Mouse (Mus musculus): ENCODE measurements at regions not wholly inside any gene's neighbourhood (a gene's known extent, or its start where the extent isn't known, plus 50 kb on each side); places are given as distances from the start of the nearest gene placed in this dataset.
"Not testable (repeated sequence)": the region's sequence is repeated elsewhere in the genome, so short reads cannot be mapped to it uniquely, and the experiment has no call there.

DNA sequence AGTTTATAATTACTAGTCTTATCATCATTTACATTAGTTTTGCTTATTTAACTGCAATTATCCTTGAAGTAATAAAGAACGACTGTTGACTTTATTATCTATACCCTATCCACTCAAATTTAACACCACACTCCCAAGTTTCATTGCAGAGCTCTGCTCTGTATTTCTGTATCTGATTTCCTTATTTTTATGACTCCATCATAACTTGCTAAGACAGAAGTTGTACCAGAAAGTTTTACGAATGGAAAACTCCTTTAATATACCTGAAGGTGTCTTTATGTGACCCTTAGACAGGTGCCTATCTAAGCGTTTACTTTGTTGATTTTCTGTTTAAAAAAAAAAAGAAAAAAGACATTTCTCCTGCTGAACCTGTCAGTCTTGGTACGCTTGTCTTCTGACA lies 854.7 kb downstream of the Robo2 start:
- Histone ChIP-seq H3K4me2 (replicated peaks; ENCODE audit: low read depth, low read length) (no peak overlapping the region), H3K4me1 (replicated peaks; ENCODE audit: control insufficient read depth, insufficient read depth, low read length) (no peaks in the 10 kb centered on the region), H3K27me3 (ENCODE audit: control insufficient read depth, insufficient read depth, low read length) (no peaks in the 10 kb centered on the region), H3K36me3 (ENCODE audit: control insufficient read depth, insufficient read depth, low read length) (no peaks in the 10 kb centered on the region), H3K4me3 (ENCODE audit: low read depth, low read length) (no peak overlapping the region), H3K9me3 (ENCODE audit: control insufficient read depth, low read length) (no peaks in the 10 kb centered on the region), H3K9ac (ENCODE audit: low read depth, low read length) (no peak overlapping the region), H3K27ac (ENCODE audit: low read depth, low read length) (no peak overlapping the region)
- WGBS, result 86% methylated on average over 4 of the region's 4 CpGs
- no peak for ATAC-seq (ENCODE audit: low FRiP score)
- no peak for DNase-seq (ENCODE audit: low spot score)

DNA sequence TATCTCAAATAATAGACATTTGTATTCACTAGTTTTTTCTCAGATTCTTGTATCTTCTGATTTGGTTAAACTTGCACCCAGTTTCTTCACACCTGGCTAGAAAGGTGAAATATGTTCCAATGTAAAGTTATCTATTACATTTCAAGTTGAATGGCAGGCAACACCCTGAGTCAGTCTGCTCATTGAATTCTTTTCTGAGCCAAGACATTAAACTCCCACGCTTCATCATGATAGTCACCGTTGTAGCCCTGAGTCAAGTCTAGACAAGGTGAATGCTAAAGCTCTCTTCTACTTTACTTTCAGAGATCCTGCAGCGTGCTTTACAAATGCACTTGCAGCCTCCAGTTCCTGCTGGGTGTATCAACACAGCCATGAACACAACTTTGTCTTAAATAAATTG lies 868.0 kb downstream of the Robo2 start:
- Histone ChIP-seq H3K27me3 (ENCODE audit: control insufficient read depth, insufficient read depth, low read length) (no peaks in the 10 kb centered on the region), H3K4me2 (replicated peaks; ENCODE audit: low read depth, low read length) (no peak overlapping the region), H3K27ac (ENCODE audit: low read depth, low read length) (no peak overlapping the region), H3K4me1 (replicated peaks; ENCODE audit: control insufficient read depth, insufficient read depth, low read length) (no peaks in the 10 kb centered on the region), H3K4me3 (ENCODE audit: low read depth, low read length) (no peak overlapping the region), H3K9ac (ENCODE audit: low read depth, low read length) (no peak overlapping the region), H3K9me3 (ENCODE audit: control insufficient read depth, low read length) (no peaks in the 10 kb centered on the region), H3K36me3 (ENCODE audit: control insufficient read depth, insufficient read depth, low read length) (no peaks in the 10 kb centered on the region)
- no peak for DNase-seq (ENCODE audit: low spot score)
- ATAC-seq (ENCODE audit: low FRiP score), result no peak
- WGBS, result 80% methylated on average over 3 of the region's 3 CpGs

DNA sequence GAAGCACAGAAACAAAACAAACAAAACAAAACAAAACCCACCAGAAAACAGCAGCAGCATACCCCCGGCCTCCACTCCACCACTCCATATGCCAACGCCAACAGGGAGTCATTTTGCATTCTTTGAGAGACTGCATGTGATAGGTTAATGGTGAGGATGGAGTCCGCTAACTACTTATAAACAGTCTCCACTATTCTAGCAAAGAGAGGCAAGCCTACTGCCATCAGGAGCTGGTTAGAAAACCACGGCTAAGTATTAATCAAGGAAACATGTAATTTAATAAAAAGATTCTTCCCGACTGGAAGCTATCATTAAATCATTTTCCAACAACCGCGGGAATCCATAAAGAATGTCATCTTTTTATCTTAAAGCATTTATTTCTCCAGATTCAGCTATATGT lies 873.6 kb downstream of the Robo2 start:
- H3K4me2 ChIP-seq (replicated peaks; ENCODE audit: low read depth, low read length), result no peak overlapping the region
- ATAC-seq (ENCODE audit: low FRiP score) (no peak), DNase-seq (ENCODE audit: low spot score) (no peak)
- H3K27me3 ChIP-seq (ENCODE audit: control insufficient read depth, insufficient read depth, low read length), result no peaks in the 10 kb centered on the region
- H3K9ac ChIP-seq (ENCODE audit: low read depth, low read length), result no peak overlapping the region
- H3K36me3 ChIP-seq (ENCODE audit: control insufficient read depth, insufficient read depth, low read length), result no peaks in the 10 kb centered on the region
- no peak overlapping the region for H3K4me3 ChIP-seq (ENCODE audit: low read depth, low read length)
- H3K4me1 ChIP-seq (replicated peaks; ENCODE audit: control insufficient read depth, insufficient read depth, low read length), result no peaks in the 10 kb centered on the region
- no peak overlapping the region for H3K27ac ChIP-seq (ENCODE audit: low read depth, low read length)
- no peaks in the 10 kb centered on the region for H3K9me3 ChIP-seq (ENCODE audit: control insufficient read depth, low read length)
- whole genome bisulfite sequencing, result 89% methylated on average over 7 of the region's 7 CpGs

DNA sequence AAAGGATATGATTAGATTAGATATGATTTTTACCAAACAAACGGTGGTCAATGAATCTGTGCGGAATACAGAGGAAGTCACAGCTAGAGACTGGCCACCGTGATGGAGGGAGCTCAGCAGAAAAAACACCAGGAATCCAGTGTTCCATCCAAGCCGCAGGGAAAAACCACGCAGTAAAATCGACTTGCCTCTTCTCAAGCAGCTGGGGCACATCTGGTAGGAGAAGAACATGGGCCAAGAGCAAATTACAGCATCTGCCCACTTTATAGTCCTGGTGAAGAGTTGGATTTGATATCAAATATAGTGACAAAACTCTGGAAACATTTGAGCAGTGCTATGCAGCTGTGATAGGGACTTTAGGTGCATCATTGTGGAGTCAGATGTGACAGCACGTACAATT lies 874.1 kb downstream of the Robo2 start:
- DNase-seq (ENCODE audit: low spot score), result no peak
- Histone ChIP-seq H3K9me3 (ENCODE audit: control insufficient read depth, low read length) (no peaks in the 10 kb centered on the region), H3K4me3 (ENCODE audit: low read depth, low read length) (no peak overlapping the region)

DNA sequence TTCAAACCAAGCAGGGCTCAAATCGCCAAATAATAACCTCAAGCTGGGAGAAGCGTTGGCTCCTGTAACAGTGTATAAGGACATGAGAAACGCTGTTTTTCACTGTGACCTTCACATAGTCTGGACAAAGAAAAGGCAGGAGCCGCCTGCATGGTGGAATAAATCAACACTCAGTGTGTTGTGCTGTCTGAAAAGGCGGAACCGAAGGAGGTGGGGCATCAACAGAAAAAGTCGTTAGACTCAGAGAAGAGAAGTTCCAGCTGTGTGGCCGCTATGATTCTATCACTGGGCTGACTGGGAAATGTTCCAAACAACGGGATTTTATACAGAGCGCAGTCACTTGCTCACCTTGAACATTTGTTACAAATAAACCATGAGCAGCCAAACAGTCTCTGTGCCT lies 881.4 kb downstream of the Robo2 start:
- Histone ChIP-seq H3K4me1 (replicated peaks; ENCODE audit: control insufficient read depth, insufficient read depth, low read length) (no peaks in the 10 kb centered on the region), H3K4me2 (replicated peaks; ENCODE audit: low read depth, low read length) (peak overlapping the region; percentile 6; the same call in 1 of the 2 replicates), H3K4me3 (ENCODE audit: low read depth, low read length) (no peak overlapping the region), H3K27me3 (ENCODE audit: control insufficient read depth, insufficient read depth, low read length) (no peaks in the 10 kb centered on the region), H3K9me3 (ENCODE audit: control insufficient read depth, low read length) (no peaks in the 10 kb centered on the region), H3K9ac (ENCODE audit: low read depth, low read length) (no peak overlapping the region), H3K36me3 (ENCODE audit: control insufficient read depth, insufficient read depth, low read length) (no peaks in the 10 kb centered on the region), H3K27ac (ENCODE audit: low read depth, low read length) (no peak overlapping the region)
- peak; percentile 45 for DNase-seq (ENCODE audit: low spot score)
- WGBS, result 37% methylated on average over 10 of the region's 10 CpGs
- ATAC-seq (ENCODE audit: low FRiP score), result peak; percentile 81

More for the DNA sequence above, 874.1 kb downstream of the Robo2 start:
- Histone ChIP-seq H3K36me3 (ENCODE audit: control insufficient read depth, insufficient read depth, low read length) (no peaks in the 10 kb centered on the region), H3K27me3 (ENCODE audit: control insufficient read depth, insufficient read depth, low read length) (no peaks in the 10 kb centered on the region), H3K27ac (ENCODE audit: low read depth, low read length) (no peak overlapping the region), H3K4me1 (replicated peaks; ENCODE audit: control insufficient read depth, insufficient read depth, low read length) (no peaks in the 10 kb centered on the region), H3K4me2 (replicated peaks; ENCODE audit: low read depth, low read length) (no peak overlapping the region), H3K9ac (ENCODE audit: low read depth, low read length) (no peak overlapping the region)
- 91% methylated on average over 7 of the region's 7 CpGs for WGBS
- ATAC-seq (ENCODE audit: low FRiP score), result no peak

DNA sequence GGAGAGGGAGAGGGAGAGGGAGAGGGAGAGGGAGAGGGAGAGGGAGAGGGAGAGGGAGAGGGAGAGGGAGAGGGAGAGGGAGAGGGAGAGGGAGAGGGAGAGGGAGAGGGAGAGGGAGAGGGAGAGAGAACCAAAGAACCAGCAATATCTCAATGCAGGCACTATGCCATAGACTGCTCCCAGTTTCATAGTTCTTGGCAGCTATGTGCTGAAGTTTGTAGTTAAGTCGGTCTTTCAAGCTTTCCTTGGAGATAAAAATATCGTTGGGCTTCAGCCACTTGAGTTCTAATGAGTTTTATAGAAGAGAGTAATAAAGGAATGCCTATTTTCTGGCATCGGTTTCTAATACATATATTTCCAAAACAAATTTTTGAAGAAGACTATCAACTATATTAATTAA lies 888.7 kb downstream of the Robo2 start:
- ATAC-seq (ENCODE audit: low FRiP score); H3K9ac ChIP-seq (ENCODE audit: low read depth, low read length); H3K9me3 ChIP-seq (ENCODE audit: control insufficient read depth, low read length); DNase-seq (ENCODE audit: low spot score); H3K4me2 ChIP-seq (replicated peaks; ENCODE audit: low read depth, low read length); H3K36me3 ChIP-seq (ENCODE audit: control insufficient read depth, insufficient read depth, low read length); H3K27me3 ChIP-seq (ENCODE audit: control insufficient read depth, insufficient read depth, low read length); H3K27ac ChIP-seq (ENCODE audit: low read depth, low read length); H3K4me1 ChIP-seq (replicated peaks; ENCODE audit: control insufficient read depth, insufficient read depth, low read length); H3K4me3 ChIP-seq (ENCODE audit: low read depth, low read length): not testable (repeated sequence)
- 91% methylated on average over 3 of the region's 3 CpGs for WGBS

DNA sequence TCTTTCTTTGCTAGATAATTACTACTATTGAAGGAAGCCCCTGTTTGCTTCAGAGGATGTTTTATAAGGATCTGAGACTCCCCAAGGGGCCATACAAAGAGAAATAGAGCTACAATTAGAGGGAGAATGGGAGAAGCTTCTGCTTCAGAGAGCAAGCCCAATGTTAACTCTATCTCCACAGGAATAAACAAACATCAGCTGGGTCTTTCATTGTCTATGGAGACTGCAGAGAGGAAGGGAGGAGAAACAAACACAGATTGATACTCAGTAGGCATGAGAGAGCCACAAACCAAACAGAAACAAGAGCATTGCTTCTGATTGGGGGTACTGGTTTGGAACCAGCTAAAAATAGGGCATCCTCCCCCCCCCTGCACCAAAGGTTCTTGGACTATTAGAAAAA lies 906.9 kb downstream of the Robo2 start:
- no peaks in the 10 kb centered on the region for H3K4me1 ChIP-seq (replicated peaks; ENCODE audit: control insufficient read depth, insufficient read depth, low read length)
- no peak overlapping the region for H3K4me3 ChIP-seq (ENCODE audit: low read depth, low read length)
- H3K27ac ChIP-seq (ENCODE audit: low read depth, low read length), result no peak overlapping the region
- no peaks in the 10 kb centered on the region for H3K27me3 ChIP-seq (ENCODE audit: control insufficient read depth, insufficient read depth, low read length)
- no peak for DNase-seq (ENCODE audit: low spot score)
- ATAC-seq (ENCODE audit: low FRiP score), result no peak
- H3K4me2 ChIP-seq (replicated peaks; ENCODE audit: low read depth, low read length), result no peak overlapping the region
- H3K9ac ChIP-seq (ENCODE audit: low read depth, low read length), result no peak overlapping the region
- H3K9me3 ChIP-seq (ENCODE audit: control insufficient read depth, low read length), result no peaks in the 10 kb centered on the region
- H3K36me3 ChIP-seq (ENCODE audit: control insufficient read depth, insufficient read depth, low read length), result no peaks in the 10 kb centered on the region

DNA sequence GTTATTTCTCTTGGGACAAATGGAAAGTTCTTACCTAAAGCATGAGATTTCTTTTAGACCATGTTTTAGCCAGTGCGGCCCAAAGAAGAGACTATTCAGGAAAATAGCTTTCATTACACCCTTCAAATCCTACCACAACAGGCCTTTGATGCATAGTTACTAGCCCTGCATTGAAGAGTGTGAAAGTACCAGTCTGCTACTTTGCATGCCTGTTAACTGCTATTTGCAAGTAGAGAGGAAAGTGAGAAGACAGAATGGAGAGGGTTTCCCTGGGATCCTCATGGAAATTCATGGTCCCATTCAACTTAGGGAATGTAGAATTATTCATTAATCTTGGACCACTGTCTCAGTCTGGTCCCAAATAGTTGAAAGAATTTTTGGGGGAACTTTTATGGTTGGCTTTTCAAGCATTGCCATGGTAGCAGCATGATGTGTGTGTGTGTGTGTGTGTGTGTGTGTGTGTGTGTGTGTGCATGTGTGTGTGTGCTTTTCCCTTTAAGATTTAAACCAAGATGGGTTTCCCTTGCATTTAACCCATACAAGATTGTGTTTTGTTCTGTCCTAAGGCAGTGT lies 912.9 kb downstream of the Robo2 start:
- H3K9ac ChIP-seq (ENCODE audit: low read depth, low read length), result no peak overlapping the region
- no peaks in the 10 kb centered on the region for H3K9me3 ChIP-seq (ENCODE audit: control insufficient read depth, low read length)
- DNase-seq (ENCODE audit: low spot score) (peak; percentile 22), ATAC-seq (ENCODE audit: low FRiP score) (peak; percentile 84)
- H3K27ac ChIP-seq (ENCODE audit: low read depth, low read length), result no peak overlapping the region
- no peaks in the 10 kb centered on the region for H3K36me3 ChIP-seq (ENCODE audit: control insufficient read depth, insufficient read depth, low read length)
- no peak overlapping the region for H3K4me3 ChIP-seq (ENCODE audit: low read depth, low read length)
- no peaks in the 10 kb centered on the region for H3K27me3 ChIP-seq (ENCODE audit: control insufficient read depth, insufficient read depth, low read length)
- no peak overlapping the region for H3K4me2 ChIP-seq (replicated peaks; ENCODE audit: low read depth, low read length)
- no peaks in the 10 kb centered on the region for H3K4me1 ChIP-seq (replicated peaks; ENCODE audit: control insufficient read depth, insufficient read depth, low read length)
- 35% methylated on average over 1 of the region's 1 CpGs for WGBS

DNA sequence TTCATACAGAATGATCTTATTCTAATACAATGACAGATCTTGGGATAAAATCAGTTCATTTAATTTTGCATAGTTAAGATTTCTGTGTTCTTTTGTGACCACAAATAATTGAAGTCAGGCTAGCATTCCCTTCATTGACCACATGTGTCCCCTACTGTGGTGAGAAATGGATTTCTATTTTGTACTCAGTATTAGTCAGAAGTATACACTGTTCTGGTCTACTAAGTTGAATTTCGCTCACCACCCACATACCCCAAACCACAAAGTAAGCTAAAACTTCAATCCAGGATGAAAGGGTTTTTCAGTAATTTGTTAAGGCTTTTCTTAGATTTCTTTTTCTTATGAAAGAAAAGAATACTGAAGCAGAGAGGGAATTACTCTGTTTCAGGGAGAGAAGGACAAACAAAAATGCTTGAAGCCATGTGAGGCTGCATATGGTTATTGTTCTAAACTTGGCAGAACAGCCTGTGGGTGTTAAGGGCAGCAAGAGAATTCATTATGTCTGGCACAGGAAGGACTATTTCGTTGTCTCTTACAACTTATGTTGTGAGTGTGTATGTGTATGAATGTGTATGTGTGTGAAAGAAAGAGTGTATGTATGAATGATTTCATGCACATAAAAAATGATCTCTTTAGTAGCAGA lies 928.3 kb downstream of the Robo2 start:
- Histone ChIP-seq H3K4me3 (ENCODE audit: low read depth, low read length) (no peak overlapping the region), H3K9me3 (ENCODE audit: control insufficient read depth, low read length) (no peaks in the 10 kb centered on the region), H3K27me3 (ENCODE audit: control insufficient read depth, insufficient read depth, low read length) (no peaks in the 10 kb centered on the region), H3K4me2 (replicated peaks; ENCODE audit: low read depth, low read length) (no peak overlapping the region), H3K9ac (ENCODE audit: low read depth, low read length) (no peak overlapping the region), H3K27ac (ENCODE audit: low read depth, low read length) (no peak overlapping the region), H3K4me1 (replicated peaks; ENCODE audit: control insufficient read depth, insufficient read depth, low read length) (no peaks in the 10 kb centered on the region), H3K36me3 (ENCODE audit: control insufficient read depth, insufficient read depth, low read length) (no peaks in the 10 kb centered on the region)
- ATAC-seq (ENCODE audit: low FRiP score), result no peak
- no peak for DNase-seq (ENCODE audit: low spot score)
- 93% methylated on average over 2 of the region's 2 CpGs for WGBS
